Mouse (Mus musculus) forebrain, embryonic 14.5 days (tissue): Measurements from ENCODE around the gene Kcna2. TPM values are rescaled to one million over a fixed set of nuclear protein-coding genes. Genes with fewer than 3 reads are reported as not detected.

Experiments
- ATAC-seq: fragments of 200-750 bp; cut with Nextera tagmentation; 2 replicates; pipeline ENCODE4 v1.8.0; 2017; ENCODE audit warnings: mild to moderate bottlenecking, moderate library complexity
- DNase-seq: peaks from one replicate; pipeline ENCODE4 v3.0.0-alpha.2; 2015; ENCODE audit warnings: low spot score
- H3K27ac ChIP-seq: fragments of 300-500 bp; sonication (generic); 2 replicates; pipeline ENCODE4 v1.5.1; 2014; ENCODE audit warnings: low read depth, mild to moderate bottlenecking, control low read depth, low read length, moderate library complexity
- H3K27me3 ChIP-seq: fragments of 300-500 bp; sonication (generic); replicated peaks from 2 replicates; pipeline ENCODE4 v1.6.1; 2014; ENCODE audit warnings: low read length, control low read depth, mixed read lengths; ENCODE audit not compliant: control insufficient read depth, insufficient read depth
- H3K36me3 ChIP-seq: fragments of 300-500 bp; sonication (generic); 2 replicates; pipeline ENCODE4 v1.6.1; 2014; ENCODE audit warnings: low read length, control low read depth; ENCODE audit not compliant: control insufficient read depth, insufficient read depth
- H3K4me1 ChIP-seq: fragments of 300-500 bp; sonication (generic); 2 replicates; pipeline ENCODE4 v1.6.1; 2014; ENCODE audit warnings: antibody characterized with exemption, low read length, control low read depth; ENCODE audit not compliant: control insufficient read depth, insufficient read depth
- H3K4me2 ChIP-seq: fragments of 300-500 bp; sonication (generic); 2 replicates; pipeline ENCODE4 v1.6.1; 2014; ENCODE audit warnings: mild to moderate bottlenecking, control low read depth, low read length
- H3K4me3 ChIP-seq: fragments of 300-500 bp; sonication (generic); 2 replicates; pipeline ENCODE4 v1.5.1; 2014; ENCODE audit warnings: low read depth, low read length, control low read depth
- H3K9ac ChIP-seq: fragments of 300-500 bp; sonication (generic); 2 replicates; pipeline ENCODE4 v1.6.1; 2014; ENCODE audit warnings: mild to moderate bottlenecking, low read length, control low read depth, moderate library complexity
- H3K9me3 ChIP-seq: fragments of 300-500 bp; sonication (generic); replicated peaks from 2 replicates; pipeline ENCODE4 v1.6.1; 2016; ENCODE audit warnings: low read length, control low read depth, mixed read lengths; ENCODE audit not compliant: control insufficient read depth
- WGBS: fragments of 180-500 bp; shearing (Covaris S2); extraction: QIAGEN DNeasy Blood & Tissue Kit; methylation state at CpG from one replicate; pipeline ENCODE4 v1.1.7; 2014; 5-methylcytosine and 5-hydroxymethylcytosine counted together
- polyA plus RNA-seq: library from polyadenylated mRNA; unstranded; fragments of >200 nt; fragmentation: Nextera tagmentation; extraction: Ambion mirVana; gene quantifications from 2 replicates; pipeline ENCODE4 v1.2.1, GENCODE M21; 2014

Kcna2 gene
- polyA plus RNA-seq, 1 experiment from 2014 or later = 0.44 TPM

DNA sequence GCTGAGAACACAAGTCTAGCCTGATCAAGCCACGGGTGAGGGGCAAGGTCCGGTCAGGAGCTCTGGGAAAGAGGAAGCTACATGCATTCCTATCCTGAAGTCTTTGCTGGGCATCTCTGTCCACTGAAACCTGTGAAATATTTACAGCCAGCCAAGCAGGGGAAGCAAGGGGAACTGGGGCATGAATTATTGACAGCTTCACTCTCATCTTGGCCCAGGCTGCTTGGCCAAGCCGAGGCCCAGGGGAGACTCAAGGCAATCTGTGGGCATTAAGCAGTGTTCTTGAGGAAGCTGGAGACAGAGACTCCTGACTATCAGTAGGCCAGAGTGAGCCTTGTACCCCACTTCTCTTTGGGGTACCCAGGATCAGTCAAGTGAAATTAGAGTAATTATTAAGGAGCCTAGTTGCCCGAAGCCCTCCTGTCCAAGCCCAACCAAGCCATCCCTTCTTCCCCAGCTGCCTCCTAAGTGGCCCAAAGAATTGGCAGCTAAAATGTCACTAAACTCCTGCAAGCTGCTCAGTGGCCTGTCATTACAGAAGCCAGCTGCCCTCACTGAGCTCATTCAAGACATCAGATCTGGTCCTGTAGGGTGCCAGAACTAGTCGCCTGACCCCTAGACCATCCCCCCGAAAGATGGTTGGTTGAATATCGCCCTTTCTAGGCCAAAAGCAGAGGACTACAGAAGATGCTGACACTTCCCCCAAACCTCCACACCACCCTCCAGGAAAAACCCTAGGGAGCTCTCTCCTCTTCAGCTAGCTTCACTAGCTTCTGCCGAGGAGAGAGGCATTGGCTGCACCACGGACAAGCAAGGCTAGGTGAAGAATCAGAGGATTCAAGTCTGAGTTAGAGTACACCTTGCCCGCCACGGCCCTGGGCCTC lies 53.1 kb downstream of the Kcna2 start:
- no peaks in the 10 kb centered on the region for H3K36me3 ChIP-seq
- WGBS = 93% methylated on average over 11 of the region's 11 CpGs
- H3K9me3 ChIP-seq = no peaks in the 10 kb centered on the region
- H3K4me2 ChIP-seq = no peak overlapping the region
- H3K27me3 ChIP-seq = no peaks in the 10 kb centered on the region
- no peak overlapping the region for H3K4me3 ChIP-seq
- H3K27ac ChIP-seq = no peak overlapping the region
- peaks cover 15% of the 10 kb centered on the region for H3K4me1 ChIP-seq
- no peak for ATAC-seq
- H3K9ac ChIP-seq = no peak overlapping the region
- DNase-seq = no peak

DNA sequence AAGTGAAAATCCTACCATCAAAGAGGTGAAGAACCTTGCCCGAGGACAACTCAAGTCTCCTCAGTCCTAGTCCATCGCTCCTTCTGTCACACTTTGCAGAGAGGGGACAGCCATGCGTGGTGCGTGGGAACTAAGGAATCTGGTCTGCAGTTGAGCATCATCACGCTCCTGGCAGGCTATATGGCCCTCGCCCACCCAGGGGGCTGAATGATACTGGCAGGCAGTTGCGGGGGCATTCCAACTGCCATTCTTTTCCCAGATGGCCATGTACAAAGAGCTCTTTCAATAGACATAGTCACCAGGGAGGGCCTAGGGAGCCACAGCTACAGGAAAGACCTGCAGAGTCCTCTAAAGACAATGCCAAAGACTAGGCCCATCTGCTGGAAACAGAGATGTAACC lies 57.9 kb downstream of the Kcna2 start:
- no peak overlapping the region for H3K9ac ChIP-seq
- DNase-seq = no peak
- H3K4me3 ChIP-seq = no peak overlapping the region
- no peak overlapping the region for H3K27ac ChIP-seq
- ATAC-seq = no peak
- no peaks in the 10 kb centered on the region for H3K9me3 ChIP-seq
- no peaks in the 10 kb centered on the region for H3K27me3 ChIP-seq
- H3K4me2 ChIP-seq = no peak overlapping the region
- H3K36me3 ChIP-seq = no peaks in the 10 kb centered on the region
- 85% methylated on average over 7 of the region's 7 CpGs for WGBS
- no peaks in the 10 kb centered on the region for H3K4me1 ChIP-seq

DNA sequence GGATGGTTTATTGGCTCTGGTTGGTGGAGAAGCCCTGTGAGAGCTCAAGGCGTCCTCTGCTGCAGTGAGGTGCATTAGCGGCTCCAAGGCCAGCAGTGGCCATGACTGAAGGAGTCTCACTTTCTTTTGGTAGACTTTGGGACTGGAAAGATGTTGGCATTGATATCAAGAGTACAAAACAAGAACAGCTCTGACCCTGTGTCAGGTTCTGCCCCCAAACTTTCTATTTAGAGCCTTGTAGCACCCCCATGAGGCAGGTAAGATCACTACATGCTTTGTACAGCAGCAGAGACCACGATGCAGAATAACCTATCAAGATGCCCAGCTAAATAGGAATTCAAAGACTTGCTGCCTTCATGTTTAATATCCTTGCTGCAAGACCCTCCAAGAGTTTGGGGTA lies 58.5 kb downstream of the Kcna2 start:
- no peak for ATAC-seq
- peak; percentile 31 for DNase-seq
- Histone ChIP-seq H3K36me3 (no peaks in the 10 kb centered on the region), H3K27ac (no peak overlapping the region), H3K9ac (no peak overlapping the region), H3K4me1 (no peaks in the 10 kb centered on the region), H3K27me3 (no peaks in the 10 kb centered on the region), H3K4me3 (no peak overlapping the region), H3K9me3 (no peaks in the 10 kb centered on the region), H3K4me2 (peak overlapping the region; percentile 42)
- WGBS = 66% methylated on average over 3 of the region's 3 CpGs

DNA sequence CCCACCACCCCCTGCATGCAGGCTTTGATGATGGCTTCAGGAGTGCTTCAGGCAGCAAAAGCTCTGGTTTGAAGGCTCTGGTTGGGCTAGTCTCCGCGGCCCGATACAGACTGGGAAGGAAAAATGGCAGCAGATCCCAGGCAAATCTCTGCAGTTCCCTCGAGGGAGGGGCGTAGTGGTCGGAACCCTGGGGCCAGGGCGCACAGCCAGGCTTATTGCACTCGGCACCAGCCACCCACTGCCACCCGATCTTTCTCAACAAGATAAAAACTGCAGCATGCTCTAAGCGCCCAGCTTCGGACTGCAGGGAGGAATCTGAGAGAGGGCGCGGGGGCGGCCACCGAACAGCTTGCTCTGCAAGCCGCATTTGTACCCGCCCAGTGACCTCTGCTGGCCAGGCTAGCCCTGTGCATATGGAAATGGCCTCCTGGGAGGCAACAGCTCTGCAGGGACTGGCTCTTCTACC lies 58.9 kb downstream of the Kcna2 start:
- 1% methylated on average over 17 of the region's 17 CpGs for WGBS
- peak overlapping the region; percentile 42 for H3K4me2 ChIP-seq
- ATAC-seq = peak; percentile 46; the same call in 1 of the 2 replicates

DNA sequence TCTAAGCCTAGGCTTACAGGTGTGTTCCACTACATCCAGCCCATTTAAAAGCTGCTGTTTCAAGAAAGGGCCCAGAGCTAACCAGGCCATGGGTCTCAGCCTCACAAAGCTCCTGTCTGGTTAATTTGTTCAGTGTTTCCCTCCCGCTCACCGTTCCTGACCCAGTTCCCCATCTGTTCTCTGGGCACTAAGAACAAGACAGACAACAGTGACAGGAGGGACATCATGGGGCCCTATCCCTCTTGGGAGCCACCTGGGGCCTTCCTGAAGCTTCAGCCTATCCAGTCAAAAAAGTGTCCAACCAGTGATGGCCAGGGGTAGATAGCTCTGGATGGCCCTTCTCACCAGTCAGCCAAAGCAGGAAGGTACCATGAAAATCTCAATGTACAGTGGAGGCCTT lies 61.8 kb downstream of the Kcna2 start:
- Histone ChIP-seq H3K9me3 (no peaks in the 10 kb centered on the region), H3K27me3 (no peaks in the 10 kb centered on the region), H3K27ac (no peak overlapping the region), H3K36me3 (no peaks in the 10 kb centered on the region), H3K4me2 (no peak overlapping the region), H3K4me3 (no peak overlapping the region), H3K4me1 (no peaks in the 10 kb centered on the region), H3K9ac (no peak overlapping the region)
- no peak for DNase-seq
- WGBS = 89% methylated on average over 2 of the region's 2 CpGs
- no peak for ATAC-seq

More for the DNA sequence above, 58.9 kb downstream of the Kcna2 start:
- peak; percentile 33 for DNase-seq
- H3K9me3 ChIP-seq = no peaks in the 10 kb centered on the region
- H3K27ac ChIP-seq = no peak overlapping the region
- H3K9ac ChIP-seq = peak overlapping the region; percentile 50; the same call in 1 of the 2 replicates
- H3K36me3 ChIP-seq = no peaks in the 10 kb centered on the region
- H3K27me3 ChIP-seq = no peaks in the 10 kb centered on the region
- peak overlapping the region; percentile 21 for H3K4me3 ChIP-seq
- no peaks in the 10 kb centered on the region for H3K4me1 ChIP-seq

Other genes starting within 250 kb of the Kcna2 start
- gene Kcna3, start 65.0 kb upstream of the Kcna2 start, polyA plus RNA-seq = 10.3 and 15.6 TPM in 2 replicates
- gene Kcna10, start 81.9 kb downstream of the Kcna2 start, polyA plus RNA-seq = not detected in 2 replicates
- not detected in 2 replicates for gene Cym, start 120.6 kb downstream of the Kcna2 start, polyA plus RNA-seq
- gene A630076J17Rik, start 129.5 kb downstream of the Kcna2 start, polyA plus RNA-seq = not detected in 2 replicates
- gene Prok1, start 138.6 kb downstream of the Kcna2 start, polyA plus RNA-seq = not detected in 2 replicates
- 242 and 292 TPM in 2 replicates for gene Lamtor5, start 177.7 kb downstream of the Kcna2 start, polyA plus RNA-seq
- gene Slc16a4, start 190.1 kb downstream of the Kcna2 start, polyA plus RNA-seq = 2.2 and 2.6 TPM in 2 replicates
- 9.1 and 10.2 TPM in 2 replicates for gene Rbm15, start 232.5 kb downstream of the Kcna2 start, polyA plus RNA-seq